Mouse (Mus musculus): ENCODE data around the gene Rnase1.

- TF ChIP-seq CHD2 (IDR thresholded peaks at IDR 0.05; ENCODE audit: low read depth, low read length) (no peak), ZNF384 (IDR thresholded peaks at IDR 0.05; ENCODE audit: low read depth, low read length) (no peak), MAFK (IDR thresholded peaks at IDR 0.05; ENCODE audit: insufficient read depth, low read depth, low read length) (no peak), HCFC1 (IDR thresholded peaks at IDR 0.05; ENCODE audit: borderline replicate concordance, insufficient read depth, low read length) (no peak)
Observed at GRCm38 (mm10) chr14:51145521-51145920, 1.1 kb downstream of the Rnase1 start.

All from ES-E14 (cell line).